Mouse (Mus musculus) common myeloid progenitor, adult 5-6 weeks (primary cell): ENCODE data around the gene Il18. TPM values are rescaled to one million over a fixed set of nuclear protein-coding genes. Genes with fewer than 3 reads are reported as not detected.
"Not testable (repeated sequence)": the region's sequence is repeated elsewhere in the genome, so short reads cannot be mapped to it uniquely, and the experiment has no call there.

Source experiments
- ATAC-seq: replicated peaks from 2 replicates; pipeline ENCODE4 v1.8.0; 2016; ENCODE audit warnings: low read depth, mild to moderate bottlenecking, moderate TSS enrichment, inconsistent platforms; ENCODE audit not compliant: poor library complexity, severe bottlenecking
- total RNA-seq: library from RNA; stranded (forward); fragments of 200-1000, 187-1606 nt; gene quantifications from 2 replicates; pipeline ENCODE4 v1.2.3, GENCODE M21; 2017

Il18 gene
- total RNA-seq, 1 experiment from 2014 or later: 4.4 TPM

GRCm38 (mm10) chr9:50601536-50601935 is 46.9 kb downstream of the Il18 start:
- no peak for ATAC-seq

GRCm38 (mm10) chr9:50602055-50602845 is 47.6 kb downstream of the Il18 start:
- no peak for ATAC-seq

DNA sequence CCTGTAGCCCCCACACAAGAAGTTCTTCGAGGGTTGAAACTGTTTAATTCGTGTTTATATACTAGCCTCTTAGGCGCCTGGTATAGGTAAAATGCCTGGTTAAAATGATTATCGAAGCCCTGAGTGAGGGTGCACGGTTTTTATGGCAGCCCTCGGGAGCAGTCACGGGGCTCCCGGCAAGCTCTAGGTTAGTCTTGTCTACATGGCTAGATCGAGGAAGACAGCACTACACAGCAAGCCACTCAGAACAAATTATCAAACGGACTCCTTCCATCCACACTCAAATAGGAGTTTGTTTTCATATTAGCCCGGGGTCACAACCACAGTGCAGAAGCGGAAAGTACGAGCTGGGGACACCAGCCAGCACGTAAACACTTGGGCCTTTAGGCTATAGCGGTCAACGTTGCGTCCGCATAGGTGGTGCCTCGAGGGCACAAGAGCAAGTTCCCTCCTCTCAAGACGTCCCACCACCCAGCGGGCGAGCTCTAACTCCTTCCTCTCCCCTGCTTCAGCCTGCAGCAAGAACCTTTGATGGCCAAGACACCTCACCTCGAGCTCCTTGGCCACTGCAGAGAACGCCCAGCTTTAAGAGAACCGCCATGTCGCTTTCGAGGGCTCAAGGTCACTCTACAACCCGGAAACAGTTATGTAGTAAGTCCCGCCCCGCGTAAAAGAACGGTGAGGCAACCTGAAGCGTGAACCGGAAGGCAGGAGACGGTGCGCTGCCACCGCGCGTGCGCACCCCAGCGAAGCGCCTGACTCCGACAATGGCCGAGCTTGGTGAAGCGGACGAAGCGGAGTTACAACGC is 48.8 kb downstream of the Il18 start, which contains the start of the genes Sdhd and Timm8b:
TSS of gene Sdhd (minus strand) at position 624 of the 809 bp plus-strand sequence.
TSS of gene Timm8b (plus strand) at position 722 of the 809 bp plus-strand sequence.
- peak; percentile 96 for ATAC-seq

DNA sequence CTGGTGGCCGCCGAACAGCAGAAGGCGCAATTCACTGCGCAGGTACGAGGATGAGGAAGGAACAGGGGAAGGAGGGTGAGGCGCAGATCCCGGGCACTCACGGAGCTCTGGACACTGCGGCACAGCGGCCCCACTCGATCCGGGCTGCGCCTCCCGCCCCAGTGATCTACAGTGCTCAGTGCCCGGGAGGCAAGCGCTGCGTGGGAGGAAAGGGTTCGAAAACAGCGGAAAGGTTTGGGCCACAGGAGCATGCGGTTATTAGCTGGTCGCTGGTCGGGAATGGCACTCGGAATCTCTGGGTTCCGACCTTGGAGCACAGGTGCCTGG is 49.3 kb downstream of the Il18 start:
- ATAC-seq: no peak

GRCm38 (mm10) chr9:50604338-50604737 is 49.7 kb downstream of the Il18 start:
- no peak for ATAC-seq

GRCm38 (mm10) chr9:50612115-50612514 is 57.5 kb downstream of the Il18 start:
- no peak for ATAC-seq

- ATAC-seq: no peak
Measured at GRCm38 (mm10) chr9:50616161-50616560, 61.5 kb downstream of the Il18 start.

- peak; percentile 92 for ATAC-seq
Measured at GRCm38 (mm10) chr9:50616766-50617603, 62.4 kb downstream of the Il18 start, which contains the start of the genes Pih1d2 and Nkapd1. Gene Pih1d2, plus strand, starts transcription at chr9:50617321. Gene Nkapd1, minus strand, starts transcription at chr9:50617464.

- no peak for ATAC-seq
Measured at GRCm38 (mm10) chr9:50617794-50618330, 63.2 kb downstream of the Il18 start.

GRCm38 (mm10) chr9:50630903-50631302 is 76.3 kb downstream of the Il18 start:
- not testable (repeated sequence) for ATAC-seq

Other genes with a start within 250 kb of the Il18 start
- gene Rpl10-ps3, start 209.9 kb upstream of the Il18 start, total RNA-seq: 470 and 608 TPM in 2 replicates
- gene Plet1, start 60.3 kb upstream of the Il18 start, total RNA-seq: not detected in 2 replicates
- gene Pts, start 26.1 kb upstream of the Il18 start, total RNA-seq: 73.1 and 89.3 TPM in 2 replicates
- not detected in 2 replicates for gene Bco2, start 354 bp downstream of the Il18 start, total RNA-seq
- gene Tex12, start 6.5 kb downstream of the Il18 start, total RNA-seq: not detected in 2 replicates
- 172 and 173 TPM in 2 replicates for gene Sdhd, start 49.0 kb downstream of the Il18 start, total RNA-seq
- 147 and 199 TPM in 2 replicates for gene Timm8b, start 49.1 kb downstream of the Il18 start, total RNA-seq
- gene Pih1d2, start 62.5 kb downstream of the Il18 start, total RNA-seq: 0.24 and 4.4 TPM in 2 replicates
- gene Nkapd1, start 62.6 kb downstream of the Il18 start, total RNA-seq: 57.9 and 59.6 TPM in 2 replicates
- 37.5 and 49.9 TPM in 2 replicates for gene Dlat, start 105.0 kb downstream of the Il18 start, total RNA-seq
- not detected in 2 replicates for gene Dixdc1, start 184.7 kb downstream of the Il18 start, total RNA-seq
- not detected in 2 replicates for gene 2310030G06Rik, start 191.7 kb downstream of the Il18 start, total RNA-seq
- 0.41 TPM in 1 of 2 replicates, not detected in the other for gene Cryab, start 196.5 kb downstream of the Il18 start, total RNA-seq
- gene Hspb2, start 197.5 kb downstream of the Il18 start, total RNA-seq: not detected in 2 replicates
- gene Fdxacb1, start 213.4 kb downstream of the Il18 start, total RNA-seq: 5.5 and 8.8 TPM in 2 replicates
- gene Alg9, start 220.2 kb downstream of the Il18 start, total RNA-seq: 21.2 and 23.3 TPM in 2 replicates
- gene 1110032A03Rik, start 220.7 kb downstream of the Il18 start, total RNA-seq: 13.8 and 22.6 TPM in 2 replicates